Mouse (Mus musculus): ENCODE results near the gene Gjc1. TPM values are rescaled to one million over a fixed set of nuclear protein-coding genes. Genes with fewer than 3 reads are reported as not detected.

Gene Gjc1
- total and polyA plus RNA-seq, 3 experiments, result 12.9 to 23.4 (median 19.4) TPM

DNA sequence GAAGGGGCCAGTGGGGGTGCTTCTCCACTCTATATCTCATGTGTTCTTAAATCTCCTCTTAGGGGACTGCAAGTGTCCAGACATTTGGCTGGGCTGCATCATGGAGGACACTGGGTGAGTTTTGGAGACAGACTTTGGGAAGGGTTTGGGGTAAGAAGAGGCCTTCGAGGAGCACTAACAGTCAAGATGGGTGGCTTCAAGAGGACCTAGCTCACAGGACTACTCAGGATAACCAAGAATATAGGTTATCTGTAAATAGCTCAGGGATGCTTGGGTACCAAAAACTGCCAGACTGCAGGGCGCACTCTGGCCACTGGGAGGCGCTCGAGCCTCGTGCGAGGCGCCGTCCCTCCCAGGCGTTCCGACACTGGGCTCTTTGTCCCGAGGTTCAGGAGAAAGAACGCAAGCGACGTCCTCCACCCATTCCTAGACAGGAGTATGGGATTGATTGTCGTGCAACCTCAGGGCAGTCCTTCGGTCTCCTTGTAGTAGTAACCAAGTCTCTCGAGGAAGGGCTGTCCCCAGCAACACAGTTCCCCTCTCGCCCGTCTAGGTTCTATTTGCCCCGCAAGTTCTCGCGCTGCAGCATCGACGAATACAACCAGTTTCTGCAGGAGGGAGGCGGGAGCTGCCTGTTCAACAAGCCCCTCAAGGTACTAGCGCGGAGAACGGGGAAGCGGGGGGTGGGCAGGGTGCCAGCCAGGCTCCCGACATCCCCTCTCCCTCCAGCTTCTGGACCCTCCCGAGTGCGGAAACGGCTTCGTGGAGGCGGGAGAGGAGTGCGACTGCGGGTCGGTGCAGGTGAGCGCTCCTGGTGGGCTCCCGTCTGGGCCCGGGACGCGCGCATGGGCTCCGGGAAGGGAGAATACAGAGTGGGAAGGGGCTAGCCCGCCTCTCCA lies 45.5 kb downstream of the Gjc1 start:
- intact Hi-C loops (cut with DNase I), result loop anchor here (1.0 to 5.0 kb wide), 3 partner anchors 78 to 218 kb away; no protein-coding TSS in a partner anchor
- peak overlapping the region; percentile 58 for H3K9ac ChIP-seq (ENCODE audit: low read depth, low read length)
- peak overlapping the region; percentile 70 for H3K4me3 ChIP-seq
- DNase-seq, result peak; percentile 84 to 93
- H3K27me3 ChIP-seq (ENCODE audit: control insufficient read depth, insufficient read depth, low read length), result no peaks in the 10 kb centered on the region
- H3K4me1 ChIP-seq (ENCODE audit: control insufficient read depth, insufficient read depth, low read length), result 0 out of 2 replicates have a peak, but pooled peaks cover 1% of the 10 kb centered on the region
- H3K27ac ChIP-seq, result peak overlapping the region; percentile 57
- under 1% methylated on average over 46 of the region's 46 CpGs for WGBS
- TF ChIP-seq EP300 (IDR thresholded peaks at IDR 0.05; ENCODE audit: insufficient read depth, low read depth, low read length) (peak; percentile 92), POLR2A (IDR thresholded peaks at IDR 0.05; ENCODE audit: insufficient read depth, low read depth, low read length) (no peak), CTCF (IDR thresholded peaks at IDR 0.05) (no peak)
- no peaks in the 10 kb centered on the region for H3K79me2 ChIP-seq (replicated peaks; ENCODE audit: control insufficient read depth, insufficient read depth, low read length)
- no peaks in the 10 kb centered on the region for H3K36me3 ChIP-seq (ENCODE audit: control insufficient read depth, insufficient read depth, low read length)

- no peak overlapping the region for H3K4me3 ChIP-seq
- H3K27ac ChIP-seq, result no peak overlapping the region
- 78% methylated on average over 18 of the region's 18 CpGs for WGBS
- H3K36me3 ChIP-seq (ENCODE audit: control insufficient read depth, insufficient read depth, low read length), result no peaks in the 10 kb centered on the region
- H3K9ac ChIP-seq (ENCODE audit: low read depth, low read length), result no peak overlapping the region
- intact Hi-C loops (cut with DNase I), result loop anchor here (5.0 kb wide), 1 partner anchor 219 kb away; no protein-coding TSS in a partner anchor
- TF ChIP-seq CTCF (IDR thresholded peaks at IDR 0.05), result no peak
- no peak for TF ChIP-seq EP300 (IDR thresholded peaks at IDR 0.05; ENCODE audit: insufficient read depth, low read depth, low read length)
- no peak for TF ChIP-seq POLR2A (IDR thresholded peaks at IDR 0.05; ENCODE audit: insufficient read depth, low read depth, low read length)
- no peaks in the 10 kb centered on the region for H3K79me2 ChIP-seq (replicated peaks; ENCODE audit: control insufficient read depth, insufficient read depth, low read length)
- no peaks in the 10 kb centered on the region for H3K27me3 ChIP-seq (ENCODE audit: control insufficient read depth, insufficient read depth, low read length)
- 0 out of 2 replicates have a peak, but pooled peaks cover 1% of the 10 kb centered on the region for H3K4me1 ChIP-seq (ENCODE audit: control insufficient read depth, insufficient read depth, low read length)
- no peak for DNase-seq
These were observed 46.5 kb downstream of the Gjc1 start for GRCm38 (mm10) chr11:102772771-102773700.

DNA sequence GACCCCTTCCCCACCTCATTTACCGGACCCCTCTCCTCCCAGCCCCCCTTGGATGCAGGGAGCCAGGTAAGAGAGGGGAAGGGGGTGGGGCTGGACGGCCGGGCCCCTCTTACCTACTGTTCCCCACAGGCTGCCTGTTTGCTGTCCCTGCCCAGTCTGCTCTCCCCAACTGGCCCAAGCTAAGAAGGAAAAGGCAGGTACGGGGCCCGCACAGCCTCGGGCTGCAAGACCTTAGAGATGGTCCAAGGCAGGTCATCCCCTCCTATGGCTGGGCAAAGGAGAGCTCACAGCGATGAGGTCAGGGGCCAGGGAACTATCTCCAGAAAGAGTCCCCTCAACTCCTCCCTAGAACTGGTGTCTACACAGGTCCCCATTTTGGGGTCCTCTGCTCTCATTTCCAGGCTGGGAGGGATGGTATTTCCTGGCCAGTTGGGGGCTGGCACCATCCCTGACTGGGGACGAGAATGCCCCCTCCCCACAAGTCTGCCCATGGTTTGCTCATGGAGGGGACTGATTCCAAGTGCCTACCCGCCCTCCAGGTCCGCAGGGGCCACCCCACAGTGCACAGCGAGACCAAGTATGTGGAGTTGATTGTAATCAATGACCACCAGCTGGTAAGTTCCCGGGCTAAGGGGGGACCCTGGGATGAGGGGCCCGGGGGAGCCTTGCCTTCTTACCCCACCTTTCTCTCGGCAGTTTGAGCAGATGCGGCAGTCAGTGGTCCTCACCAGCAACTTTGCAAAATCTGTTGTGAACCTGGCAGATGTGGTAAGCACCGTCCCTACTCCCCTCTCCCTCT lies 47.4 kb downstream of the Gjc1 start:
- DNase-seq, result no peak
- no peak for TF ChIP-seq EP300 (IDR thresholded peaks at IDR 0.05; ENCODE audit: insufficient read depth, low read depth, low read length)
- TF ChIP-seq POLR2A (IDR thresholded peaks at IDR 0.05; ENCODE audit: insufficient read depth, low read depth, low read length), result no peak
- TF ChIP-seq CTCF (IDR thresholded peaks at IDR 0.05), result no peak
- no peaks in the 10 kb centered on the region for H3K79me2 ChIP-seq (replicated peaks; ENCODE audit: control insufficient read depth, insufficient read depth, low read length)
- H3K9ac ChIP-seq (ENCODE audit: low read depth, low read length), result no peak overlapping the region
- 49% methylated on average over 16 of the region's 16 CpGs for WGBS
- no peak overlapping the region for H3K27ac ChIP-seq
- peaks cover 1% of the 10 kb centered on the region; the same call in 1 of the 2 replicates for H3K4me1 ChIP-seq (ENCODE audit: control insufficient read depth, insufficient read depth, low read length)
- H3K36me3 ChIP-seq (ENCODE audit: control insufficient read depth, insufficient read depth, low read length), result no peaks in the 10 kb centered on the region
- no peak overlapping the region for H3K4me3 ChIP-seq
- intact Hi-C loops (cut with DNase I), result loop anchor here (5.0 kb wide), 1 partner anchor 220 kb away; no protein-coding TSS in a partner anchor
- no peaks in the 10 kb centered on the region for H3K27me3 ChIP-seq (ENCODE audit: control insufficient read depth, insufficient read depth, low read length)

- H3K27ac ChIP-seq, result no peak overlapping the region
- H3K27me3 ChIP-seq (ENCODE audit: control insufficient read depth, insufficient read depth, low read length), result no peaks in the 10 kb centered on the region
- no peak for TF ChIP-seq CTCF (IDR thresholded peaks at IDR 0.05)
- no peak overlapping the region for H3K4me3 ChIP-seq
- no peaks in the 10 kb centered on the region for H3K79me2 ChIP-seq (replicated peaks; ENCODE audit: control insufficient read depth, insufficient read depth, low read length)
- peaks cover 4% of the 10 kb centered on the region; the same call in 1 of the 2 replicates for H3K4me1 ChIP-seq (ENCODE audit: control insufficient read depth, insufficient read depth, low read length)
- no peak for DNase-seq
- intact Hi-C loops (cut with DNase I), result loop anchor here (5.0 kb wide), 1 partner anchor 221 kb away; no protein-coding TSS in a partner anchor
- no peaks in the 10 kb centered on the region for H3K36me3 ChIP-seq (ENCODE audit: control insufficient read depth, insufficient read depth, low read length)
- 29% methylated on average over 15 of the region's 15 CpGs for WGBS
- H3K9ac ChIP-seq (ENCODE audit: low read depth, low read length), result no peak overlapping the region
These were observed 48.7 kb downstream of the Gjc1 start for GRCm38 (mm10) chr11:102770662-102771435.
